Mouse (Mus musculus): ENCODE data around the gene 2310011J03Rik.
"Not testable (repeated sequence)": the region's sequence is repeated elsewhere in the genome, so short reads cannot be mapped to it uniquely, and the experiment has no call there.

The 2310011J03Rik gene

GRCm38 (mm10) chr10:80320340-80320760, at the start of gene 2310011J03Rik:
Gene 2310011J03Rik (minus strand): TSS chr10:80320537.
- peak; percentile 79 for DNase-seq (ENCODE audit: low spot score)

- DNase-seq (ENCODE audit: low spot score), result no peak
These were observed 48.1 kb upstream of the 2310011J03Rik start for GRCm38 (mm10) chr10:80368392-80368791.

GRCm38 (mm10) chr10:80367954-80368353, 47.6 kb upstream of the 2310011J03Rik start:
- DNase-seq (ENCODE audit: low spot score), result no peak

- DNase-seq (ENCODE audit: low spot score), result no peak
These were observed 45.4 kb upstream of the 2310011J03Rik start for GRCm38 (mm10) chr10:80365736-80366135.

GRCm38 (mm10) chr10:80363734-80364133, 43.4 kb upstream of the 2310011J03Rik start:
- no peak for DNase-seq (ENCODE audit: low spot score)

- DNase-seq (ENCODE audit: low spot score), result peak; percentile 47
These were observed 37.8 kb upstream of the 2310011J03Rik start for GRCm38 (mm10) chr10:80357994-80358639.

GRCm38 (mm10) chr10:80357336-80357735, 37.0 kb upstream of the 2310011J03Rik start:
- DNase-seq (ENCODE audit: low spot score), result no peak

GRCm38 (mm10) chr10:80356737-80357136, 36.4 kb upstream of the 2310011J03Rik start:
- no peak for DNase-seq (ENCODE audit: low spot score)

- no peak for DNase-seq (ENCODE audit: low spot score)
These were observed 35.8 kb upstream of the 2310011J03Rik start, which contains the start of gene Plk5 for GRCm38 (mm10) chr10:80356001-80356682. Gene Plk5 (plus strand): TSS chr10:80356459.

- no peak for DNase-seq (ENCODE audit: low spot score)
These were observed 35.1 kb upstream of the 2310011J03Rik start for GRCm38 (mm10) chr10:80355431-80355830.

GRCm38 (mm10) chr10:80352727-80353126, 32.4 kb upstream of the 2310011J03Rik start:
- DNase-seq (ENCODE audit: low spot score), result no peak

- DNase-seq (ENCODE audit: low spot score), result no peak
These were observed 31.6 kb upstream of the 2310011J03Rik start for GRCm38 (mm10) chr10:80351896-80352295.

GRCm38 (mm10) chr10:80350292-80350691, 30.0 kb upstream of the 2310011J03Rik start:
- DNase-seq (ENCODE audit: low spot score), result peak; percentile 91

- DNase-seq (ENCODE audit: low spot score), result no peak
These were observed 28.6 kb upstream of the 2310011J03Rik start for GRCm38 (mm10) chr10:80348981-80349380.

- peak; percentile 49 for DNase-seq (ENCODE audit: low spot score)
These were observed 28.0 kb upstream of the 2310011J03Rik start, which contains the start of gene Adamtsl5 for GRCm38 (mm10) chr10:80348244-80348781. Gene Adamtsl5 (minus strand): TSS chr10:80348412.

- DNase-seq (ENCODE audit: low spot score), result no peak
These were observed 27.2 kb upstream of the 2310011J03Rik start for GRCm38 (mm10) chr10:80347514-80347967.

GRCm38 (mm10) chr10:80345929-80346328, 25.6 kb upstream of the 2310011J03Rik start:
- DNase-seq (ENCODE audit: low spot score), result not testable (repeated sequence)

- no peak for DNase-seq (ENCODE audit: low spot score)
These were observed 24.8 kb upstream of the 2310011J03Rik start for GRCm38 (mm10) chr10:80345122-80345521.

- no peak for DNase-seq (ENCODE audit: low spot score)
These were observed 23.9 kb upstream of the 2310011J03Rik start for GRCm38 (mm10) chr10:80344131-80344661.

- no peak for DNase-seq (ENCODE audit: low spot score)
These were observed 23.1 kb upstream of the 2310011J03Rik start for GRCm38 (mm10) chr10:80343425-80343895.

- no peak for DNase-seq (ENCODE audit: low spot score)
These were observed 22.6 kb upstream of the 2310011J03Rik start for GRCm38 (mm10) chr10:80342749-80343424.

GRCm38 (mm10) chr10:80342305-80342748, 22.0 kb upstream of the 2310011J03Rik start:
- DNase-seq (ENCODE audit: low spot score), result no peak
